Mouse (Mus musculus) heart, embryonic 15.5 days (tissue): Measurements from ENCODE around the gene Add1. TPM values are rescaled to one million over a fixed set of nuclear protein-coding genes. Genes with fewer than 3 reads are reported as not detected.

Source experiments
- microRNA-seq: library from miRNA; unstranded; fragments of <30 nt; microRNA quantifications from one replicate; pipeline ENCODE4, GENCODE M21; 2016
- polyA plus RNA-seq: library from polyadenylated mRNA; unstranded; fragments of >200 nt; fragmentation: Nextera tagmentation; extraction: Ambion mirVana; gene quantifications from 2 replicates; pipeline ENCODE4 v1.2.1, GENCODE M21; 2015

Gene Add1
- polyA plus RNA-seq, 1 experiment from 2014 or later, result 133 TPM

Small RNA genes within 50 kb of the gene (microRNA-seq; reads per million reads assigned to microRNA genes)
- 1.3 reads per million for gene Mir7036b

Other genes starting within 250 kb of the Add1 start
- gene Rnf4, start 237.4 kb upstream of the Add1 start, polyA plus RNA-seq, result 88.5 and 112 TPM in 2 replicates
- gene Fam193a, start 203.7 kb upstream of the Add1 start, polyA plus RNA-seq, result 7.7 and 8.5 TPM in 2 replicates
- 15.6 and 21.2 TPM in 2 replicates for gene Tnip2, start 59.7 kb upstream of the Add1 start, polyA plus RNA-seq
- 3.8 and 6.4 TPM in 2 replicates for gene Sh3bp2, start 47.8 kb upstream of the Add1 start, polyA plus RNA-seq
- gene Mfsd10, start 63.5 kb downstream of the Add1 start, polyA plus RNA-seq, result 61.3 and 111 TPM in 2 replicates
- 14.1 and 14.7 TPM in 2 replicates for gene Nop14, start 86.5 kb downstream of the Add1 start, polyA plus RNA-seq
- gene Grk4, start 86.7 kb downstream of the Add1 start, polyA plus RNA-seq, result 1.8 and 2.1 TPM in 2 replicates
- 6.0 and 9.1 TPM in 2 replicates for gene Htt, start 188.1 kb downstream of the Add1 start, polyA plus RNA-seq